Mouse (Mus musculus) erythroid progenitor cell, adult 5-6 weeks (primary cell): Measurements from ENCODE around the gene Zfyve28. TPM values are rescaled to one million over a fixed set of nuclear protein-coding genes. Genes with fewer than 3 reads are reported as not detected.

Source experiments
- ATAC-seq: replicated peaks from 2 replicates; pipeline ENCODE4 v1.8.0; 2016; ENCODE audit warnings: moderate number of reproducible peaks, mild to moderate bottlenecking, moderate TSS enrichment, inconsistent platforms; ENCODE audit not compliant: poor library complexity, low FRiP score, severe bottlenecking
- total RNA-seq, 2 experiments: library from RNA; stranded (forward) in 1 of 2; stranded (reverse) in 1 of 2; fragments of 150-400 nt in 1 of 2; fragments of 186-747, 209-891 nt in 1 of 2; gene quantifications; 2 replicates each; pipeline versions ENCODE4 v1.2.3 to v1.2.4; 2015 to 2017; ENCODE audit warnings: low replicate concordance in 2 of 2

Zfyve28 gene
- total RNA-seq, 2 experiments from 2014 or later: 0.30 TPM; not detected in 1

- no peak for ATAC-seq
These were observed 68.2 kb downstream of the Zfyve28 start for GRCm38 (mm10) chr5:34220001-34220400.

GRCm38 (mm10) chr5:34218672-34219071 lies 69.6 kb downstream of the Zfyve28 start:
- ATAC-seq: no peak

- no peak for ATAC-seq
These were observed 70.5 kb downstream of the Zfyve28 start for GRCm38 (mm10) chr5:34217756-34218155.

- ATAC-seq: no peak
These were observed 72.2 kb downstream of the Zfyve28 start for GRCm38 (mm10) chr5:34216025-34216424.

GRCm38 (mm10) chr5:34213659-34214058 lies 74.6 kb downstream of the Zfyve28 start:
- ATAC-seq: no peak

- ATAC-seq: peak; percentile 90
These were observed 78.0 kb downstream of the Zfyve28 start for GRCm38 (mm10) chr5:34210279-34210678.

GRCm38 (mm10) chr5:34207503-34207902 lies 80.7 kb downstream of the Zfyve28 start:
- ATAC-seq: no peak

GRCm38 (mm10) chr5:34205788-34206187 lies 82.5 kb downstream of the Zfyve28 start:
- ATAC-seq: no peak

- ATAC-seq: no peak
These were observed 83.3 kb downstream of the Zfyve28 start for GRCm38 (mm10) chr5:34204911-34205310.

- ATAC-seq: no peak
These were observed 86.2 kb downstream of the Zfyve28 start for GRCm38 (mm10) chr5:34202006-34202405.

GRCm38 (mm10) chr5:34201396-34201795 lies 86.9 kb downstream of the Zfyve28 start:
- ATAC-seq: no peak

- no peak for ATAC-seq
These were observed 89.6 kb downstream of the Zfyve28 start for GRCm38 (mm10) chr5:34198615-34199014.

GRCm38 (mm10) chr5:34197243-34197642 lies 91.0 kb downstream of the Zfyve28 start:
- no peak for ATAC-seq

- no peak for ATAC-seq
These were observed 91.8 kb downstream of the Zfyve28 start for GRCm38 (mm10) chr5:34196423-34196822.

GRCm38 (mm10) chr5:34195786-34196185 lies 92.5 kb downstream of the Zfyve28 start:
- no peak for ATAC-seq

GRCm38 (mm10) chr5:34194975-34195662 lies 93.1 kb downstream of the Zfyve28 start:
- no peak for ATAC-seq

- no peak for ATAC-seq
These were observed 93.8 kb downstream of the Zfyve28 start for GRCm38 (mm10) chr5:34194426-34194825.

GRCm38 (mm10) chr5:34191843-34192242 lies 96.4 kb downstream of the Zfyve28 start:
- no peak for ATAC-seq

- no peak for ATAC-seq
These were observed 97.2 kb downstream of the Zfyve28 start for GRCm38 (mm10) chr5:34191021-34191420.

GRCm38 (mm10) chr5:34189521-34189920 lies 98.7 kb downstream of the Zfyve28 start:
- ATAC-seq: no peak

- ATAC-seq: no peak
These were observed 99.4 kb downstream of the Zfyve28 start for GRCm38 (mm10) chr5:34188856-34189255.
